Mouse (Mus musculus) lung, adult 18-20 months (tissue): ENCODE results near the gene Katnb1.
A peak's percentile ranks its signal among the peaks of the same experiment; 100 is the strongest.

ENCODE experiments used
- DNase-seq, 2 experiments: peaks; one replicate each; pipeline ENCODE4 v3.0.0; 2022; ENCODE audit warnings: mixed read lengths in 2 of 2

Gene Katnb1

GRCm38 (mm10) chr8:95080381-95081341 is at the start of gene Katnb1:
Gene Katnb1, plus strand, starts transcription at chr8:95081186.
- DNase-seq = peak; percentile 100

- peak; percentile 44 to 51 for DNase-seq
Observed at GRCm38 (mm10) chr8:95037106-95037925, 43.7 kb upstream of the Katnb1 start.

- no peak for DNase-seq
Observed at GRCm38 (mm10) chr8:95041883-95042784, 38.9 kb upstream of the Katnb1 start.

GRCm38 (mm10) chr8:95044811-95045210 is 36.2 kb upstream of the Katnb1 start:
- no peak for DNase-seq

GRCm38 (mm10) chr8:95046982-95047381 is 34.0 kb upstream of the Katnb1 start:
- no peak for DNase-seq

GRCm38 (mm10) chr8:95047884-95048680 is 32.9 kb upstream of the Katnb1 start:
- no peak for DNase-seq

GRCm38 (mm10) chr8:95049636-95050035 is 31.4 kb upstream of the Katnb1 start:
- no peak for DNase-seq

- no peak for DNase-seq
Observed at GRCm38 (mm10) chr8:95054438-95054837, 26.5 kb upstream of the Katnb1 start.

GRCm38 (mm10) chr8:95054927-95055510 is 26.0 kb upstream of the Katnb1 start, which contains the start of gene Drc7:
Gene Drc7, plus strand, starts transcription at chr8:95055103.
- peak; percentile 27 to 44 for DNase-seq

GRCm38 (mm10) chr8:95056414-95056813 is 24.6 kb upstream of the Katnb1 start:
- DNase-seq = no peak

GRCm38 (mm10) chr8:95058661-95059060 is 22.3 kb upstream of the Katnb1 start:
- no peak for DNase-seq

GRCm38 (mm10) chr8:95059812-95060533 is 21.0 kb upstream of the Katnb1 start:
- DNase-seq = no peak

GRCm38 (mm10) chr8:95064531-95064930 is 16.5 kb upstream of the Katnb1 start:
- no peak for DNase-seq

- peak; percentile 35 to 59 for DNase-seq
Observed at GRCm38 (mm10) chr8:95067582-95067981, 13.4 kb upstream of the Katnb1 start.

- DNase-seq = no peak
Observed at GRCm38 (mm10) chr8:95075504-95075903, 5.5 kb upstream of the Katnb1 start.

GRCm38 (mm10) chr8:95076151-95076550 is 4.8 kb upstream of the Katnb1 start:
- no peak for DNase-seq

GRCm38 (mm10) chr8:95078055-95078454 is 2.9 kb upstream of the Katnb1 start:
- no peak for DNase-seq

- DNase-seq = no peak
Observed at GRCm38 (mm10) chr8:95079305-95079704, 1.7 kb upstream of the Katnb1 start.

GRCm38 (mm10) chr8:95081650-95082049 is 664 bp downstream of the Katnb1 start:
- DNase-seq = no peak

GRCm38 (mm10) chr8:95084261-95084660 is 3.3 kb downstream of the Katnb1 start:
- no peak for DNase-seq
